Mouse (Mus musculus) G1E (cell line): ENCODE results near the gene Syne3. TPM values are rescaled to one million over a fixed set of nuclear protein-coding genes. Genes with fewer than 3 reads are reported as not detected.

Experiments used
- ATAC-seq: 2 replicates; pipeline ENCODE4 v1.8.0; 2016; ENCODE audit warnings: mild to moderate bottlenecking; ENCODE audit not compliant: insufficient number of reproducible peaks, poor library complexity, low FRiP score, severe bottlenecking; ENCODE audit errors: extremely low read depth
- DNase-seq: peaks from one replicate; pipeline ENCODE4 v3.0.0; 2012; ENCODE audit warnings: low spot score
- H3K27me3 ChIP-seq: 2 replicates; pipeline ENCODE4 v1.6.1; 2012; ENCODE audit warnings: mild to moderate bottlenecking, low read length, inconsistent platforms; ENCODE audit not compliant: insufficient read depth
- H3K36me3 ChIP-seq: replicated peaks from 2 replicates; pipeline ENCODE3; 2012; ENCODE audit warnings: mild to moderate bottlenecking, inconsistent platforms
- H3K4me1 ChIP-seq: 2 replicates; pipeline ENCODE4 v1.6.1; 2012; ENCODE audit warnings: low read depth, low read length, inconsistent platforms, mixed read lengths; ENCODE audit not compliant: insufficient read depth
- H3K4me3 ChIP-seq: 2 replicates; pipeline ENCODE4 v1.5.1; 2012; ENCODE audit warnings: low read depth, mild to moderate bottlenecking, inconsistent platforms, low read length, moderate library complexity, mixed read lengths
- H3K9me3 ChIP-seq: replicated peaks from 2 replicates; pipeline ENCODE4 v1.6.1; 2012; ENCODE audit warnings: inconsistent platforms
- CTCF ChIP-seq: IDR thresholded peaks from 2 replicates; pipeline ENCODE4 v1.5.1; 2012; ENCODE audit warnings: low read depth, low read length, inconsistent platforms, mixed read lengths
- GATA1 ChIP-seq: IDR thresholded peaks from 2 replicates; pipeline ENCODE4 v1.6.1; 2012; ENCODE audit warnings: borderline replicate concordance, low read length, inconsistent platforms, mixed read lengths
- GATA2 ChIP-seq: IDR thresholded peaks from 2 replicates; pipeline ENCODE4 v1.6.1; 2012; ENCODE audit warnings: low read depth, low read length, inconsistent platforms, borderline replicate concordance
- POLR2AphosphoS5 ChIP-seq: IDR thresholded peaks from 2 replicates; pipeline ENCODE4 v1.6.1; 2012; ENCODE audit warnings: low read depth, low read length, inconsistent platforms; ENCODE audit not compliant: insufficient replicate concordance
- TAL1 ChIP-seq: conservative IDR thresholded peaks from 2 replicates; pipeline ENCODE4 v1.6.1; 2012; ENCODE audit warnings: low read depth, low read length, inconsistent platforms, mixed read lengths
- polyA plus RNA-seq: library from polyadenylated mRNA; stranded (reverse); fragments of >175 nt; gene quantifications from 2 replicates; pipeline ENCODE4 v1.2.3, GENCODE M21; 2012
- total RNA-seq, 2 experiments: library from RNA; stranded (forward) in 1 of 2; stranded (reverse) in 1 of 2; fragments of 200-1000 nt in 1 of 2; fragments of >200 nt in 1 of 2; fragmentation: Nextera tagmentation in 1 of 2; gene quantifications; 2 replicates each; pipeline ENCODE4 v1.2.3; 2014 to 2017

Gene Syne3
- total and polyA plus RNA-seq, 3 experiments = 21.7 to 31.1 (median 27.9) TPM

- TF ChIP-seq CTCF = no peak
- no peak for TF ChIP-seq GATA2
- TF ChIP-seq TAL1 = no peak
- no peak for TF ChIP-seq GATA1
- no peak for TF ChIP-seq POLR2AphosphoS5
- DNase-seq (no peak), ATAC-seq (no peak)
- H3K4me3 ChIP-seq = no peak overlapping the region
- no peaks in the 10 kb centered on the region for H3K9me3 ChIP-seq
- H3K4me1 ChIP-seq = peaks cover 41% of the 10 kb centered on the region
- H3K27me3 ChIP-seq = no peaks in the 10 kb centered on the region
- peaks cover 98% of the 10 kb centered on the region for H3K36me3 ChIP-seq
These were observed 53.2 kb downstream of the Syne3 start for GRCm38 (mm10) chr12:104956406-104956805.

- Histone ChIP-seq H3K27me3 (no peaks in the 10 kb centered on the region), H3K9me3 (no peaks in the 10 kb centered on the region), H3K4me1 (peaks cover 40% of the 10 kb centered on the region), H3K36me3 (peaks cover 97% of the 10 kb centered on the region), H3K4me3 (no peak overlapping the region)
- DNase-seq (no peak), ATAC-seq (no peak)
- no peak for TF ChIP-seq GATA2
- TF ChIP-seq POLR2AphosphoS5 = no peak
- TF ChIP-seq CTCF = no peak
- TF ChIP-seq TAL1 = no peak
- TF ChIP-seq GATA1 = no peak
These were observed 54.4 kb downstream of the Syne3 start for GRCm38 (mm10) chr12:104955003-104955800.

GRCm38 (mm10) chr12:104953941-104954340 is 55.7 kb downstream of the Syne3 start:
- H3K4me1 ChIP-seq = peaks cover 37% of the 10 kb centered on the region
- H3K36me3 ChIP-seq = peaks cover 85% of the 10 kb centered on the region
- ATAC-seq = peak; percentile 52
- no peaks in the 10 kb centered on the region for H3K9me3 ChIP-seq
- H3K27me3 ChIP-seq = no peaks in the 10 kb centered on the region
- DNase-seq = peak; percentile 59
- no peak overlapping the region for H3K4me3 ChIP-seq
- no peak for TF ChIP-seq TAL1
- peak; percentile 65 for TF ChIP-seq CTCF
- TF ChIP-seq POLR2AphosphoS5 = no peak

GRCm38 (mm10) chr12:104952458-104952857 is 57.2 kb downstream of the Syne3 start:
- Histone ChIP-seq H3K9me3 (no peaks in the 10 kb centered on the region), H3K27me3 (no peaks in the 10 kb centered on the region), H3K4me3 (no peak overlapping the region), H3K4me1 (peaks cover 37% of the 10 kb centered on the region), H3K36me3 (peaks cover 84% of the 10 kb centered on the region)
- TF ChIP-seq CTCF (peak; percentile 98), POLR2AphosphoS5 (no peak), GATA1 (no peak), TAL1 (no peak), GATA2 (no peak)
- ATAC-seq (peak; percentile 69), DNase-seq (peak; percentile 80)

- no peaks in the 10 kb centered on the region for H3K9me3 ChIP-seq
- TF ChIP-seq GATA2 (no peak), POLR2AphosphoS5 (no peak), CTCF (no peak), GATA1 (no peak), TAL1 (no peak)
- H3K36me3 ChIP-seq = peaks cover 79% of the 10 kb centered on the region
- H3K4me1 ChIP-seq = peaks cover 12% of the 10 kb centered on the region
- DNase-seq (no peak), ATAC-seq (no peak)
- no peak overlapping the region for H3K4me3 ChIP-seq
- H3K27me3 ChIP-seq = no peaks in the 10 kb centered on the region
These were observed 61.7 kb downstream of the Syne3 start for GRCm38 (mm10) chr12:104947911-104948310.

- ATAC-seq (no peak), DNase-seq (no peak)
- Histone ChIP-seq H3K4me3 (no peak overlapping the region), H3K36me3 (peaks cover 77% of the 10 kb centered on the region), H3K9me3 (no peaks in the 10 kb centered on the region), H3K4me1 (peaks cover 4% of the 10 kb centered on the region; the same call in 1 of the 2 replicates), H3K27me3 (no peaks in the 10 kb centered on the region)
- TF ChIP-seq CTCF (no peak), GATA2 (no peak), TAL1 (no peak), POLR2AphosphoS5 (no peak), GATA1 (no peak)
These were observed 63.4 kb downstream of the Syne3 start for GRCm38 (mm10) chr12:104946231-104946630.
